Mouse (Mus musculus) stomach, postnatal 0 days (tissue): ENCODE results near the gene 1700016D06Rik.

ENCODE experiments used
- CTCF ChIP-seq: IDR thresholded peaks from 2 replicates; pipeline ENCODE4 v1.5.1; 2016; ENCODE audit warnings: antibody characterized with exemption, low read depth, mild to moderate bottlenecking, moderate library complexity
- EP300 ChIP-seq: optimal IDR thresholded peaks from 2 replicates; pipeline ENCODE3; 2016; ENCODE audit warnings: antibody characterized with exemption

GRCm38 (mm10) chr8:11693972-11694371 is 6.9 kb downstream of the 1700016D06Rik start:
- no peak for TF ChIP-seq CTCF
- no peak for TF ChIP-seq EP300
